Comparison of ENCODE assay signal across 12 mouse cellular contexts in the genomic region with DNA sequence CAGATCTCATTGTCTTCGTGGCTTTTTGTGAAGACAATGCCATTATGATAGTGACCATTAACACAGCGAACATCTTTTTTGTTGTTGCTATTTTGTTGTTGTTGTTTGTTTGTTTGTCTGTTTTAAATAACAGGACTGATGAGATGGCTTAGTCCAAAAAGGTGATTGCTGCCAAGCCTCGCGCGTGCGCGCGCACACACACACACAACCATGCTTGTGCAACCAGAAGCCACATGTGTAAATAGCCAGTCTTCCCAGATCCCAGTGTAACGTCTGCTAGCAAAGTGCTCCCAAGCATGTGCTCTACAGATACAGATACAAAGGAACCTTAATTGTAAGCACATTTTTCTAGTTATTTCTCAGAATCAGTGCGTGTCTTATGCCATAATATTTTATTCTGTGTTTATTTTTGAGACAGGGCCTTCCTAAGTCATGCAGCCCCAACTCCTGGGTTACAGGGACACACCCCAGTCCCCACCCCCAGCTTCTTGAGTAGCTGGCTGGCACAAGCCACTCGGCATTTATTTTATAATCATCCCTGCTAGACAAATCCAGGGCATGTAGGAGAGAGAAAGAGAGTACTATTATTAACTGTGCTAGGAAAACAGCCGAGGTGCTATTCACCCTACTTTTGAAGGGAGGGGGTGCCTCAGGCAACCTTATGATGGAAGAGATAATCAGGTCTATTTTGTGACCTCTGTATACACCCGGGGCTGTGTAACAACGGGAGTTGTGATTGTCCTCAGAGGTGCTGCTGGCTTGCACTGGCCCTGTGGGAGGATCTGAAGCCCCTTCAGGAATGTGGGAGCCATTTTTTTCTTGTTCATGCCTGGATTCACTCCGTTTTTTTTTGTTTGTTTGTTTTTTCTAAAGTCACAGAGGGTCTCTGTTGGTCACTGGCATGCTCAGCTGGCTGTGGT. TPM values are rescaled to one million over a fixed set of nuclear protein-coding genes. Genes with fewer than 3 reads are reported as not detected.
A peak's percentile ranks its signal among the peaks of the same experiment; 100 is the strongest.
DNase-seq lines count a peak whose midpoint lies in the region; ATAC-seq lines count a peak whose summit lies in the region.
"Had no signal": no experiment of that assay in that cellular context is flagged by ENCODE, and none has a peak within 500 bp of the region (broad histone marks: within the 10 kb centered on the region; RNA-seq: fewer than 3 reads in every experiment).

No protein-coding gene starts in this region.

- no peak overlapping the region for H3K9ac ChIP-seq in hindbrain, embryonic 12.5 days
- no peak overlapping the region for H3K9ac ChIP-seq in lung, embryonic 16.5 days (ENCODE audit: low read length)
- H3K9ac ChIP-seq: forebrain, postnatal 0 days; liver, embryonic 14.5 days had no signal

- H3K4me1 ChIP-seq in hindbrain, embryonic 10.5 days (replicated peaks), result peaks cover 17% of the 10 kb centered on the region
- H3K4me1 ChIP-seq in hindbrain, embryonic 12.5 days, result 0 out of 2 replicates have a peak, but pooled peaks cover 4% of the 10 kb centered on the region
- no peaks in the 10 kb centered on the region for H3K4me1 ChIP-seq in lung, embryonic 16.5 days (replicated peaks; ENCODE audit: control insufficient read depth, insufficient read depth, low read length)
- peaks cover 2% of the 10 kb centered on the region; the same call in 1 of the 2 replicates for H3K4me1 ChIP-seq in brown adipose tissue, adult 24 weeks (ENCODE audit: control insufficient read depth, insufficient read depth, insufficient read length, low read length)
- peaks cover 2% of the 10 kb centered on the region; the same call in 1 of the 2 replicates for H3K4me1 ChIP-seq in midbrain, embryonic 10.5 days

- 76% methylated on average over 15 of the region's 15 CpGs for WGBS in hindbrain, embryonic 10.5 days
- WGBS in hindbrain, embryonic 12.5 days, result 71% methylated on average over 15 of the region's 15 CpGs
- WGBS in lung, embryonic 16.5 days, result 65% methylated on average over 15 of the region's 15 CpGs
- WGBS in midbrain, embryonic 10.5 days, result 83% methylated on average over 15 of the region's 15 CpGs

- no peak overlapping the region for H3K4me3 ChIP-seq in hindbrain, embryonic 10.5 days
- H3K4me3 ChIP-seq in hindbrain, embryonic 12.5 days, result no peak overlapping the region
- H3K4me3 ChIP-seq in lung, embryonic 16.5 days (ENCODE audit: low read length), result no peak overlapping the region
- peak overlapping the region; percentile 46 for H3K4me3 ChIP-seq in brown adipose tissue, adult 24 weeks (ENCODE audit: insufficient read depth, low read depth, low read length)
- no peak overlapping the region for H3K4me3 ChIP-seq in midbrain, embryonic 10.5 days

- no peak overlapping the region for H3K4me2 ChIP-seq in hindbrain, embryonic 12.5 days (replicated peaks)
- H3K4me2 ChIP-seq in lung, embryonic 16.5 days (ENCODE audit: low read depth, low read length), result peak overlapping the region; percentile 18

- no peaks in the 10 kb centered on the region for H3K27me3 ChIP-seq in hindbrain, embryonic 10.5 days (ENCODE audit: insufficient read depth, poor library complexity, severe bottlenecking)
- H3K27me3 ChIP-seq in hindbrain, embryonic 12.5 days, result peaks cover 2% of the 10 kb centered on the region; the same call in 1 of the 2 replicates
- no peaks in the 10 kb centered on the region for H3K27me3 ChIP-seq in lung, embryonic 16.5 days (ENCODE audit: control insufficient read depth, insufficient read depth, low read depth, low read length)
- no peaks in the 10 kb centered on the region for H3K27me3 ChIP-seq in midbrain, embryonic 10.5 days (ENCODE audit: low read depth, poor library complexity, severe bottlenecking)

- H3K9me3 ChIP-seq in hindbrain, embryonic 10.5 days, result peaks cover 7% of the 10 kb centered on the region; the same call in 1 of the 2 replicates
- H3K9me3 ChIP-seq in hindbrain, embryonic 12.5 days (replicated peaks), result 0 out of 2 replicates have a peak, but pooled peaks cover 4% of the 10 kb centered on the region
- peaks cover 5% of the 10 kb centered on the region; the same call in 1 of the 2 replicates for H3K9me3 ChIP-seq in lung, embryonic 16.5 days (ENCODE audit: control insufficient read depth, low read length)
- H3K9me3 ChIP-seq in midbrain, embryonic 10.5 days (replicated peaks), result peaks cover 12% of the 10 kb centered on the region; the same call in 1 of the 2 replicates

- H3K36me3 ChIP-seq in hindbrain, embryonic 10.5 days, result no peaks in the 10 kb centered on the region
- H3K36me3 ChIP-seq in hindbrain, embryonic 12.5 days, result no peaks in the 10 kb centered on the region
- no peaks in the 10 kb centered on the region for H3K36me3 ChIP-seq in lung, embryonic 16.5 days (ENCODE audit: control insufficient read depth, insufficient read depth, low read length)
- no peaks in the 10 kb centered on the region for H3K36me3 ChIP-seq in midbrain, embryonic 10.5 days

- peak overlapping the region; percentile 50; the same call in 1 of the 2 replicates for H3K27ac ChIP-seq in hindbrain, embryonic 10.5 days
- H3K27ac ChIP-seq in hindbrain, embryonic 12.5 days, result no peak overlapping the region
- H3K27ac ChIP-seq in lung, embryonic 16.5 days (ENCODE audit: low read length), result peak overlapping the region; percentile 50; the same call in 1 of the 2 replicates
- H3K27ac ChIP-seq in brown adipose tissue, adult 24 weeks (replicated peaks; ENCODE audit: low read depth, low read length), result peak overlapping the region; percentile 86
- H3K27ac ChIP-seq in midbrain, embryonic 10.5 days (replicated peaks), result no peak overlapping the region
- H3K27ac ChIP-seq: hindbrain, postnatal 0 days; liver, embryonic 14.5 days had no signal

- DNase-seq in hindbrain, embryonic 10.5 days (ENCODE audit: low spot score), result no peak
- no peak for DNase-seq in lung, adult 18-20 months
- no peak for DNase-seq in midbrain, embryonic 10.5 days (ENCODE audit: low spot score)
- DNase-seq: forebrain, postnatal 0 days; layer of hippocampus, postnatal 36 days had no signal

- ATAC-seq in hindbrain, embryonic 12.5 days (ENCODE audit: low FRiP score), result no peak
- ATAC-seq in lung, embryonic 16.5 days (ENCODE audit: low read depth), result no peak
- 0 out of 2 replicates have a peak, but pooled peaks have one; percentile 21 for ATAC-seq in megakaryocyte progenitor cell, adult 5-6 weeks (replicated peaks; ENCODE audit: poor library complexity)
- ATAC-seq in CD4-positive, CD25-positive, alpha-beta regulatory T cell, adult 4 months, result no peak
- ATAC-seq: forebrain, postnatal 0 days; hindbrain, postnatal 0 days had no signal

RNA-seq across cellular contexts. Expression of gene Enpp6, which starts 44.7 kb away (rescaled TPM):
- 0.43 and 0.68 TPM in 2 replicates for polyA plus RNA-seq in hindbrain, embryonic 10.5 days (2016; fragmentation: Nextera tagmentation; extraction: Ambion mirVana)
- polyA plus RNA-seq in hindbrain, embryonic 12.5 days (2016; fragmentation: Nextera tagmentation; extraction: Ambion mirVana), result 0.36 and 0.57 TPM in 2 replicates
- polyA plus RNA-seq in lung, embryonic 16.5 days (2015; fragmentation: Nextera tagmentation; extraction: Ambion mirVana), result 0.89 and 1.1 TPM in 2 replicates
- 0.83 and 2.0 TPM in 2 replicates for polyA plus RNA-seq in brown adipose tissue, adult 24 weeks (2012; ENCODE audit: insufficient read depth, insufficient read length, missing spikeins)
- total RNA-seq in megakaryocyte progenitor cell, adult 5-6 weeks (2015), result not detected in 2 replicates
- total RNA-seq in megakaryocyte progenitor cell, adult 5-6 weeks (2017), result not detected in 2 replicates
- polyA plus RNA-seq in midbrain, embryonic 10.5 days (2016; fragmentation: Nextera tagmentation; extraction: Ambion mirVana), result 0.16 and 0.17 TPM in 2 replicates
- polyA plus RNA-seq in CD4-positive, CD25-positive, alpha-beta regulatory T cell, adult 4 months (2017; shearing (Covaris generic)), result under 1 TPM; 0.46 to 0.96 TPM

Comparison
In these comparisons a context has a peak if more than half of its experiments do, and no peak if none do; other contexts are left out.
1. H3K27ac ChIP-seq: peak in hindbrain, embryonic 10.5 days (single experiment), lung, embryonic 16.5 days (single experiment) and brown adipose tissue, adult 24 weeks (single experiment); none in hindbrain, embryonic 12.5 days (single experiment) and midbrain, embryonic 10.5 days (single experiment).